Mouse (Mus musculus) midbrain, embryonic 15.5 days (tissue): ENCODE measurements around the gene Bax. TPM values are rescaled to one million over a fixed set of nuclear protein-coding genes. Genes with fewer than 3 reads are reported as not detected.

ENCODE experiments used
- ATAC-seq: fragments of 200-750 bp; cut with Nextera tagmentation; replicated peaks from 2 replicates; pipeline ENCODE4 v1.8.0; 2017; ENCODE audit warnings: moderate TSS enrichment
- H3K27ac ChIP-seq: fragments of 300-500 bp; sonication (generic); 2 replicates; pipeline ENCODE4 v1.5.1; 2015; ENCODE audit warnings: mild to moderate bottlenecking, inconsistent platforms
- H3K27me3 ChIP-seq: fragments of 300-500 bp; sonication (generic); replicated peaks from 2 replicates; pipeline ENCODE4 v1.6.1; 2015; ENCODE audit warnings: inconsistent platforms
- H3K36me3 ChIP-seq: fragments of 300-500 bp; sonication (generic); replicated peaks from 2 replicates; pipeline ENCODE4 v1.6.1; 2015; ENCODE audit warnings: inconsistent platforms
- H3K4me1 ChIP-seq: fragments of 300-500 bp; sonication (generic); 2 replicates; pipeline ENCODE4 v1.6.1; 2015; ENCODE audit warnings: inconsistent platforms
- H3K4me2 ChIP-seq: fragments of 300-500 bp; sonication (generic); 2 replicates; pipeline ENCODE4 v1.6.1; 2015; ENCODE audit warnings: inconsistent platforms, mild to moderate bottlenecking, moderate library complexity
- H3K4me3 ChIP-seq: fragments of 300-500 bp; sonication (generic); 2 replicates; pipeline ENCODE4 v1.5.1; 2015; ENCODE audit warnings: mild to moderate bottlenecking, inconsistent platforms
- H3K9ac ChIP-seq: fragments of 300-500 bp; sonication (generic); 2 replicates; pipeline ENCODE4 v1.6.1; 2015; ENCODE audit warnings: mild to moderate bottlenecking, inconsistent platforms
- H3K9me3 ChIP-seq: fragments of 300-500 bp; sonication (generic); 2 replicates; pipeline ENCODE4 v1.6.1; 2016; ENCODE audit warnings: inconsistent platforms
- WGBS: fragments of 180-500 bp; shearing (Covaris S2); methylation state at CpG from one replicate; pipeline ENCODE4 v1.1.7; 2015; ENCODE audit warnings: mixed read lengths; 5-methylcytosine and 5-hydroxymethylcytosine counted together
- polyA plus RNA-seq: library from polyadenylated mRNA; unstranded; fragments of >200 nt; fragmentation: Nextera tagmentation; extraction: Ambion mirVana; gene quantifications from 2 replicates; pipeline ENCODE4 v1.2.1, GENCODE M21; 2015

Gene Bax
- polyA plus RNA-seq, 1 experiment from 2014 or later = 257 TPM

- Histone ChIP-seq H3K27me3 (no peaks in the 10 kb centered on the region), H3K4me1 (no peaks in the 10 kb centered on the region), H3K27ac (no peak overlapping the region), H3K36me3 (peaks cover 7% of the 10 kb centered on the region), H3K4me3 (no peak overlapping the region), H3K4me2 (no peak overlapping the region), H3K9ac (no peak overlapping the region), H3K9me3 (no peaks in the 10 kb centered on the region)
- no peak for ATAC-seq
- WGBS = 44% methylated on average over 11 of the region's 11 CpGs
Observed at GRCm38 (mm10) chr7:45447325-45447990, 19.2 kb downstream of the Bax start.

GRCm38 (mm10) chr7:45446589-45446988 lies 20.1 kb downstream of the Bax start:
- Histone ChIP-seq H3K9ac (no peak overlapping the region), H3K4me3 (no peak overlapping the region), H3K9me3 (no peaks in the 10 kb centered on the region), H3K27me3 (no peaks in the 10 kb centered on the region), H3K4me1 (no peaks in the 10 kb centered on the region), H3K4me2 (no peak overlapping the region), H3K36me3 (peaks cover 9% of the 10 kb centered on the region), H3K27ac (no peak overlapping the region)
- ATAC-seq = no peak

DNA sequence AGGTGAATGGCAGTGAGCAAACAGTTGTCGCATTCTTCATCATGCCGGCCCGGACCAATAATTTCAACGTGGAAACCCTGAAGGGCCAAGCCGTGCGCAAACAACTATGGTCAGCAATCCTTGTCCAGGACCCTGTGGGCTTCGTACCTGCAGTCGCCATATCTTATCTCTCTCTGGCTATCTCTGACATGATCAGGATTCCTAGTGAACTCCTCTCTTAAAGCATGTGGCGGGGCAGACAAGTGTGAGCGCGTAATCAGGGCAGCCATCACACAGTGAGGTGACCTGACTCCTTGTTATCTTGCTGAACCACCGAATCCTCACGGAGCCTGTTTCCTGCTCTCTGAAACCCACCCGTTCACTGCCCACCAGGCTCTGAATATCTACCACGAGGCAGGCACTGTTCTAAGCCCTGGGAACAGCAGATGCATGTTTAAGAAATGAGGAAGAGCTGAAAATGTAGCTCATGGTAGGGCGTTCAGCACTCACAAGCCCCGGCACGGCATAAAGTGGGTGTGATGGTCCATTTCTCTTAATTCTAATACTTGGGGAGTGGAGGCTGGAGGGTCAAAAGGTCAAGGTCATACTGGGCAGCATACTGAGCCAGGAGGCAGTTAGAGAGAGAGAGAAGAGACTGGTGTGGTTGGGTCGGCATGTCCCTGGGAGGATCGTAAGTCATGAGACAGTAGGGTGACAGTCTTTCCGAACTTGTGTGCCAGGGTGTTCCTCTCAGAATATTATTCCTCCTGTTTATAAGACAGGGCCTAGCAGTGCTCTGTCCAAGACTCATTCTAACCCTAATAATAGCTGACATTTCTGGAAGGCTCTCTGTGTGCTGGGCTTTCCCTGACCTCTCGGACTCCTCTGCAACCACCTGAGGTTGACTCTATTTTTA lies 22.9 kb downstream of the Bax start:
- Histone ChIP-seq H3K36me3 (peaks cover 10% of the 10 kb centered on the region), H3K4me1 (no peaks in the 10 kb centered on the region), H3K9me3 (no peaks in the 10 kb centered on the region), H3K27me3 (no peaks in the 10 kb centered on the region), H3K4me2 (no peak overlapping the region), H3K27ac (no peak overlapping the region), H3K4me3 (no peak overlapping the region), H3K9ac (no peak overlapping the region)
- ATAC-seq = no peak
- WGBS = 91% methylated on average over 22 of the region's 22 CpGs

- peak within 1 kb of the TSS; percentile 16 for H3K4me2 ChIP-seq
- H3K9ac ChIP-seq = no peak within 1 kb of the TSS
- 30% methylated on average over 19 of the region's 19 CpGs for WGBS
- no peaks in the 10 kb centered on the region for H3K27me3 ChIP-seq
- no peak for ATAC-seq
- H3K27ac ChIP-seq = no peak within 1 kb of the TSS
- H3K9me3 ChIP-seq = no peaks in the 10 kb centered on the region
- H3K36me3 ChIP-seq = 0 out of 2 replicates have a peak, but pooled peaks cover 4% of the 10 kb centered on the region
- peak within 1 kb of the TSS; percentile 4; the same call in 1 of the 2 replicates for H3K4me3 ChIP-seq
- H3K4me1 ChIP-seq = peaks cover 38% of the 10 kb centered on the region
Observed at GRCm38 (mm10) chr7:45437521-45438276, 29.0 kb downstream of the Bax start, which contains the start of gene Ruvbl2. Ruvbl2 (minus strand) TSS chr7:45438096.

DNA sequence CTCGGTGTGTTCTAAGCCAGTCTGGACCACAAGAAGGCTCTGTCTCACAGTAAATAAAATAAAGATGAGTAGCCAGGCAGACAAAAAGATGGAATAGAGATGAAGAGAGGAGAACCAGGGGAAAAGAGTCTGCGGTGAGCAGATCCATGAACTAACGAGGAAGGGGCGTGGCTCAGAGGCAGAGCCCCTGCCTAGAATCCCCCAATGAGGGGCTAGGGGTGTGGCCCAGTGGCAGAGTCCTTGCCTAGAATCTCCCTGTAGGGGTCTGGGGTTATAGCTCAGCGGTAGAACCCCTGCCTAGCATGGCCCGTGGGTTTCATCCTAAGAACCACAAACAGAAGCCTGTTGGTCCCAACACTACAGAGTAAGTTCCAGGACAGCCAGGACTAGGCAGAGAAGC lies 29.7 kb downstream of the Bax start:
- Histone ChIP-seq H3K36me3 (0 out of 2 replicates have a peak, but pooled peaks cover 4% of the 10 kb centered on the region), H3K27ac (no peak overlapping the region), H3K4me1 (peaks cover 41% of the 10 kb centered on the region), H3K4me3 (no peak overlapping the region), H3K4me2 (no peak overlapping the region; the same call in 1 of the 2 replicates), H3K9me3 (no peaks in the 10 kb centered on the region), H3K27me3 (no peaks in the 10 kb centered on the region), H3K9ac (no peak overlapping the region)
- 36% methylated on average over 6 of the region's 6 CpGs for WGBS
- ATAC-seq = no peak

- Histone ChIP-seq H3K4me2 (peak overlapping the region; percentile 63; the same call in 1 of the 2 replicates), H3K9ac (no peak overlapping the region), H3K9me3 (no peaks in the 10 kb centered on the region), H3K27ac (no peak overlapping the region), H3K4me1 (peaks cover 41% of the 10 kb centered on the region), H3K36me3 (0 out of 2 replicates have a peak, but pooled peaks cover under 1% of the 10 kb centered on the region), H3K27me3 (no peaks in the 10 kb centered on the region), H3K4me3 (no peak overlapping the region)
- WGBS = 94% methylated on average over 5 of the region's 5 CpGs
- no peak for ATAC-seq
Observed at GRCm38 (mm10) chr7:45436444-45436843, 30.3 kb downstream of the Bax start.

GRCm38 (mm10) chr7:45435038-45435437 lies 31.7 kb downstream of the Bax start:
- H3K4me2 ChIP-seq = peak overlapping the region; percentile 63
- H3K4me3 ChIP-seq = peak overlapping the region; percentile 62
- WGBS = 2% methylated on average over 16 of the region's 16 CpGs
- H3K9ac ChIP-seq = peak overlapping the region; percentile 58
- H3K4me1 ChIP-seq = peaks cover 41% of the 10 kb centered on the region
- H3K27me3 ChIP-seq = no peaks in the 10 kb centered on the region
- no peaks in the 10 kb centered on the region for H3K36me3 ChIP-seq
- peak; percentile 46 for ATAC-seq
- H3K27ac ChIP-seq = peak overlapping the region; percentile 67
- no peaks in the 10 kb centered on the region for H3K9me3 ChIP-seq

GRCm38 (mm10) chr7:45434203-45435015 lies 32.3 kb downstream of the Bax start, which contains the start of gene Gys1:
Gys1 (plus strand) TSS chr7:45434844.
- H3K4me1 ChIP-seq = peaks cover 41% of the 10 kb centered on the region
- peak within 1 kb of the TSS; percentile 72 for H3K9ac ChIP-seq
- H3K4me3 ChIP-seq = peak within 1 kb of the TSS; percentile 62
- ATAC-seq = peak; percentile 96
- WGBS = under 1% methylated on average over 45 of the region's 45 CpGs
- H3K27me3 ChIP-seq = no peaks in the 10 kb centered on the region
- peaks cover under 1% of the 10 kb centered on the region; the same call in 1 of the 2 replicates for H3K36me3 ChIP-seq
- H3K4me2 ChIP-seq = peak within 1 kb of the TSS; percentile 94
- H3K27ac ChIP-seq = peak within 1 kb of the TSS; percentile 88
- H3K9me3 ChIP-seq = no peaks in the 10 kb centered on the region

DNA sequence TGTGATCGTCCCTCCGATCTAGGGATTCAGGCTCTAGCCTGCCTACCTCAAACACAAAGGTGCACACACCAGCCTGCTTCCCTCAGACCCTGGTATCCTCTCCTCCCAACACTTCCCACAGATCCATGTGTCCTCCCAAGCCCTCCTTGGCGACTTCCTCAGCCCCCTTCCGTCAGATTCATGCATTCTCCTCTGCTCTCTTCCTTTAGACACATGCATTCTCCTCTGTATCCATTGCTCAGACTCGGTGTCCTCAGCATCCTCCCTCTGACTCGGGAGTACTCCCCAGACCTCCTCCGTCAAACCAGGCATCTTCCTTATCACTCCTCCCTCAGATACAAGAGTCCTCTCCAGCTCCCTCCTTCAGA lies 32.9 kb downstream of the Bax start:
- H3K4me1 ChIP-seq = peaks cover 41% of the 10 kb centered on the region
- WGBS = 2% methylated on average over 7 of the region's 7 CpGs
- peak overlapping the region; percentile 94 for H3K4me2 ChIP-seq
- no peaks in the 10 kb centered on the region for H3K27me3 ChIP-seq
- H3K36me3 ChIP-seq = peaks cover 7% of the 10 kb centered on the region
- peak overlapping the region; percentile 62 for H3K4me3 ChIP-seq
- H3K9ac ChIP-seq = peak overlapping the region; percentile 72
- peak overlapping the region; percentile 88 for H3K27ac ChIP-seq
- 0 out of 2 replicates have a peak, but pooled peaks have one; percentile 7 for ATAC-seq
- no peaks in the 10 kb centered on the region for H3K9me3 ChIP-seq

- no peak overlapping the region for H3K4me3 ChIP-seq
- WGBS = 95% methylated on average over 8 of the region's 8 CpGs
- H3K4me1 ChIP-seq = no peaks in the 10 kb centered on the region
- no peaks in the 10 kb centered on the region; the same call in 1 of the 2 replicates for H3K27me3 ChIP-seq
- H3K27ac ChIP-seq = no peak overlapping the region
- no peak for ATAC-seq
- H3K36me3 ChIP-seq = peaks cover 49% of the 10 kb centered on the region
- H3K9ac ChIP-seq = no peak overlapping the region
- no peak overlapping the region for H3K4me2 ChIP-seq
- H3K9me3 ChIP-seq = no peaks in the 10 kb centered on the region
Observed at GRCm38 (mm10) chr7:45426556-45426955, 40.1 kb downstream of the Bax start.

- peaks cover 48% of the 10 kb centered on the region for H3K27me3 ChIP-seq
- H3K36me3 ChIP-seq = peaks cover 39% of the 10 kb centered on the region
- no peak overlapping the region for H3K4me3 ChIP-seq
- H3K4me2 ChIP-seq = no peak overlapping the region
- H3K27ac ChIP-seq = no peak overlapping the region
- ATAC-seq = no peak
- no peaks in the 10 kb centered on the region for H3K9me3 ChIP-seq
- WGBS = 92% methylated on average over 14 of the region's 14 CpGs
- H3K9ac ChIP-seq = no peak overlapping the region
- no peaks in the 10 kb centered on the region for H3K4me1 ChIP-seq
Observed at GRCm38 (mm10) chr7:45421194-45421593, 45.5 kb downstream of the Bax start.
